In the genomic region with DNA sequence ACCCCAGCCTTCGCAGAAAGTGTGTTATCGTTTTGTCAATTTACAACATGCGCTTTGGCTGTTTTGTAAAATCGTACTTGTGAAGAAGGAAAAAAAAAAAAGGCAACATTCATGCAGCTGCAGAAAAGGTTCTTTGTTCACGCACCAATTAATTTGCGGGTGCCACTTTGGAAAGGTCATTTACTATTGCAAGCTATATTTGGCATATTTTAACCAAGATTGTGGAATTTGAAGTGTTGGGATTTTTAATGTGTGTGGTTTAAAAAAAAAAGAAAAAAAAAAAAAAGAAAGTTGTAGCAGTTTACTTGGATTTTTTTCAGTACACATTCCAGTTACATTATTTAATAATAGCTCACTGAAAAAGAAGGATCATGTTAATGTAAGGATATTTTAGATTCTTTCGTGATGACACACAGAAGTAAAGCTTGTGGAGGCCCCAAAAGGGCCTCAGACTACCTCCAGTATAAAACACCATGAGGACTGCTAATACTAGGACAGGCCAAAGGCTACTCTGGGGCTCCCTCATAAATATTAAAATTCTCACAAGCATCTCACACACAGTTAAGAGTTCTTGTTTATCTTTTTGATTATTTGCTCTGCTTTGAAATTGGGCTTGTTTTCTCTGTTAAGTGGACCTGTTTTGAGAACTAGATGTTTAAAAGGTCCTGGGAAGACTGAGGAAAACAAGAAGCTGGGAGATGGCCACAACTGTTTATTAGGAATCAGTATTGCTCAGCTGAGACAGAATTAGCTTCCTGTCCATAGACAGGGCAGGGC, we compare ENCODE assay signal across 8 mouse cellular contexts. TPM values are rescaled to one million over a fixed set of nuclear protein-coding genes. Genes with fewer than 3 reads are reported as not detected.
DNase-seq lines count a peak whose midpoint lies in the region; ATAC-seq and TF ChIP-seq lines count a peak whose summit lies in the region.

No protein-coding gene starts in this region.

- H3K9me3 ChIP-seq in neural tube, embryonic 11.5 days (ENCODE audit: control insufficient read depth, low read length): no peaks in the 10 kb centered on the region
- no peaks in the 10 kb centered on the region for H3K9me3 ChIP-seq in forebrain, embryonic 11.5 days (ENCODE audit: control insufficient read depth, low read length)
- H3K9me3 ChIP-seq in limb, embryonic 14.5 days (ENCODE audit: control insufficient read depth, low read length): no peaks in the 10 kb centered on the region
- H3K9me3 ChIP-seq in stomach, embryonic 16.5 days (replicated peaks; ENCODE audit: control insufficient read depth, low read length): no peaks in the 10 kb centered on the region

- peaks cover 4% of the 10 kb centered on the region; the same call in 1 of the 2 replicates for H3K4me1 ChIP-seq in neural tube, embryonic 11.5 days (ENCODE audit: control insufficient read depth, insufficient read depth, low read length)
- peaks cover 6% of the 10 kb centered on the region; the same call in 1 of the 2 replicates for H3K4me1 ChIP-seq in forebrain, embryonic 11.5 days (replicated peaks; ENCODE audit: control insufficient read depth, insufficient read depth, low read length)
- H3K4me1 ChIP-seq in limb, embryonic 14.5 days (ENCODE audit: control insufficient read depth, insufficient read depth, low read length): peaks cover 12% of the 10 kb centered on the region
- H3K4me1 ChIP-seq in stomach, embryonic 16.5 days (ENCODE audit: control insufficient read depth, insufficient read depth, low read length): peaks cover 15% of the 10 kb centered on the region; the same call in 1 of the 2 replicates

- ATAC-seq in neural tube, embryonic 11.5 days (ENCODE audit: insufficient read depth, low FRiP score, low TSS enrichment): no peak
- ATAC-seq in forebrain, embryonic 11.5 days (replicated peaks; ENCODE audit: low FRiP score): peak; percentile 1; the same call in 1 of the 2 replicates
- 0 out of 2 replicates have a peak, but pooled peaks have one; percentile 32 for ATAC-seq in limb, embryonic 14.5 days (ENCODE audit: low FRiP score, low read depth)
- ATAC-seq in stomach, embryonic 16.5 days (ENCODE audit: insufficient read depth, low FRiP score): peak; percentile 19; the same call in 1 of the 2 replicates

- no peaks in the 10 kb centered on the region for H3K27me3 ChIP-seq in neural tube, embryonic 11.5 days (ENCODE audit: control insufficient read depth, insufficient read depth, low read length)
- H3K27me3 ChIP-seq in forebrain, embryonic 11.5 days (ENCODE audit: control insufficient read depth, insufficient read depth, low read length): no peaks in the 10 kb centered on the region
- H3K27me3 ChIP-seq in limb, embryonic 14.5 days (ENCODE audit: control insufficient read depth, insufficient read depth, low read length): no peaks in the 10 kb centered on the region
- no peaks in the 10 kb centered on the region for H3K27me3 ChIP-seq in stomach, embryonic 16.5 days (ENCODE audit: control insufficient read depth, insufficient read depth, low read length)

- no peak for TF ChIP-seq POLR2A in limb, embryonic 14.5 days (IDR thresholded peaks at IDR 0.05; ENCODE audit: borderline replicate concordance, extremely low read depth, insufficient read depth, insufficient read length)

- H3K4me2 ChIP-seq in neural tube, embryonic 11.5 days (ENCODE audit: low read depth): peak overlapping the region; percentile 45
- peak overlapping the region; percentile 68 for H3K4me2 ChIP-seq in forebrain, embryonic 11.5 days (ENCODE audit: low read depth, low read length, severe bottlenecking)
- peak overlapping the region; percentile 72 for H3K4me2 ChIP-seq in limb, embryonic 14.5 days (replicated peaks; ENCODE audit: low read depth, low read length, severe bottlenecking)
- H3K4me2 ChIP-seq in stomach, embryonic 16.5 days (ENCODE audit: low read depth, low read length): peak overlapping the region; percentile 73

- H3K9ac ChIP-seq in neural tube, embryonic 11.5 days (ENCODE audit: low read length): peak overlapping the region; percentile 95
- peak overlapping the region; percentile 89 for H3K9ac ChIP-seq in forebrain, embryonic 11.5 days (ENCODE audit: low read length)
- H3K9ac ChIP-seq in limb, embryonic 14.5 days (ENCODE audit: low read depth, low read length, severe bottlenecking): peak overlapping the region; percentile 99
- H3K9ac ChIP-seq in stomach, embryonic 16.5 days (ENCODE audit: low read length): peak overlapping the region; percentile 97

- H3K27ac ChIP-seq in neural tube, embryonic 11.5 days (ENCODE audit: low read depth, low read length): peak overlapping the region; percentile 99
- H3K27ac ChIP-seq in forebrain, embryonic 11.5 days (ENCODE audit: low read depth, low read length): peak overlapping the region; percentile 98
- H3K27ac ChIP-seq in limb, embryonic 14.5 days (replicated peaks; ENCODE audit: low read depth, low read length): peak overlapping the region; percentile 100
- peak overlapping the region; percentile 98 for H3K27ac ChIP-seq in stomach, embryonic 16.5 days (ENCODE audit: low read length)

- peak; percentile 14 for DNase-seq in neural tube, embryonic 11.5 days (ENCODE audit: low spot score)
- DNase-seq in neural tube, embryonic 10.5 days (ENCODE audit: extremely low spot score, low spot score): no peak
- DNase-seq in forebrain, embryonic 11.5 days (ENCODE audit: low spot score): no peak
- peak; percentile 32 for DNase-seq in limb, embryonic 14.5 days (ENCODE audit: low spot score)
- no peak for DNase-seq in right cerebral cortex, adult 18-20 months
- no peak for DNase-seq in adrenal gland, postnatal 36 days
- no peak for DNase-seq in layer of hippocampus, adult 18-20 months (ENCODE audit: low spot score in 2 of 2)

- H3K36me3 ChIP-seq in neural tube, embryonic 11.5 days (ENCODE audit: control insufficient read depth, insufficient read depth, low read length): no peaks in the 10 kb centered on the region
- no peaks in the 10 kb centered on the region for H3K36me3 ChIP-seq in forebrain, embryonic 11.5 days (ENCODE audit: control insufficient read depth, insufficient read depth, low read length)
- H3K36me3 ChIP-seq in limb, embryonic 14.5 days (ENCODE audit: control insufficient read depth, insufficient read depth, low read length): peaks cover 2% of the 10 kb centered on the region; the same call in 1 of the 2 replicates
- no peaks in the 10 kb centered on the region for H3K36me3 ChIP-seq in stomach, embryonic 16.5 days (ENCODE audit: control insufficient read depth, insufficient read depth, low read length)

- peak overlapping the region; percentile 71 for H3K4me3 ChIP-seq in neural tube, embryonic 11.5 days (ENCODE audit: low read depth, low read length)
- H3K4me3 ChIP-seq in forebrain, embryonic 11.5 days (ENCODE audit: low read depth, low read length): peak overlapping the region; percentile 87
- H3K4me3 ChIP-seq in limb, embryonic 14.5 days (replicated peaks; ENCODE audit: low read length): peak overlapping the region; percentile 88
- H3K4me3 ChIP-seq in stomach, embryonic 16.5 days (replicated peaks; ENCODE audit: low read length): peak overlapping the region; percentile 89

- WGBS in neural tube, embryonic 11.5 days: 2% methylated on average over 7 of the region's 7 CpGs
- WGBS in forebrain, embryonic 11.5 days: 2% methylated on average over 7 of the region's 7 CpGs
- WGBS in limb, embryonic 14.5 days: 1% methylated on average over 7 of the region's 7 CpGs
- 2% methylated on average over 7 of the region's 7 CpGs for WGBS in stomach, embryonic 16.5 days

RNA-seq across cellular contexts. Expression of gene Rhobtb3, which starts 0.5 kb away (rescaled TPM):
- polyA plus RNA-seq in neural tube, embryonic 11.5 days (2014; fragmentation: Nextera tagmentation; extraction: Ambion mirVana): 58.6 and 62.5 TPM in 2 replicates
- polyA plus RNA-seq in forebrain, embryonic 11.5 days (2014; fragmentation: Nextera tagmentation; extraction: Ambion mirVana): 64.4 and 66.7 TPM in 2 replicates
- polyA plus RNA-seq in limb, embryonic 14.5 days (2012; rRNA removed): 30.7 and 31.7 TPM in 2 replicates
- polyA plus RNA-seq in limb, embryonic 14.5 days (2014; fragmentation: Nextera tagmentation; extraction: Ambion mirVana): 53.3 and 56.7 TPM in 2 replicates
- 17.6 and 20.0 TPM in 2 replicates for polyA plus RNA-seq in stomach, embryonic 16.5 days (2015; fragmentation: Nextera tagmentation; extraction: Ambion mirVana)
- 1 to 10 TPM; 8.2 to 8.8 TPM for total RNA-seq in adrenal gland, postnatal 36 days (2021)
- total RNA-seq in layer of hippocampus, adult 18-20 months (2021): 10 to 100 TPM; 15.0 to 15.9 TPM

RNA-seq across cellular contexts. Expression of gene Spata9, which starts 22.7 kb away (rescaled TPM):
- 0.29 and 1.0 TPM in 2 replicates for polyA plus RNA-seq in neural tube, embryonic 11.5 days (2014; fragmentation: Nextera tagmentation; extraction: Ambion mirVana)
- 0.67 TPM in 1 of 2 replicates, not detected in the other for polyA plus RNA-seq in forebrain, embryonic 11.5 days (2014; fragmentation: Nextera tagmentation; extraction: Ambion mirVana)
- polyA plus RNA-seq in limb, embryonic 14.5 days (2012; rRNA removed): 0.24 TPM in 1 of 2 replicates, not detected in the other
- polyA plus RNA-seq in limb, embryonic 14.5 days (2014; fragmentation: Nextera tagmentation; extraction: Ambion mirVana): 0.28 and 0.50 TPM in 2 replicates
- polyA plus RNA-seq in stomach, embryonic 16.5 days (2015; fragmentation: Nextera tagmentation; extraction: Ambion mirVana): 0.35 and 0.57 TPM in 2 replicates
- total RNA-seq in adrenal gland, postnatal 36 days (2021): not detected
- not detected for total RNA-seq in layer of hippocampus, adult 18-20 months (2021)

Comparison
In these comparisons a context has a peak if more than half of its experiments do, and no peak if none do; other contexts are left out.
1. DNase-seq: peak in neural tube, embryonic 11.5 days (single experiment) and limb, embryonic 14.5 days (single experiment); none in neural tube, embryonic 10.5 days (single experiment), forebrain, embryonic 11.5 days (single experiment), right cerebral cortex, adult 18-20 months (single experiment), adrenal gland, postnatal 36 days (0 of 2) and layer of hippocampus, adult 18-20 months (0 of 2).
2. Peak in every context shown above with its lines, with median percentiles within 50 percentile points of each other: H3K27ac ChIP-seq, H3K4me2 ChIP-seq, H3K4me3 ChIP-seq and H3K9ac ChIP-seq.